Mouse (Mus musculus) left cerebral cortex, adult 2 months (tissue): ENCODE results near the gene Mmd. TPM values are rescaled to one million over a fixed set of nuclear protein-coding genes. Genes with fewer than 3 reads are reported as not detected.

Source experiments
- DNase-seq, 2 experiments: peaks; one replicate each; pipeline ENCODE4 v3.0.0; 2021 to 2022; ENCODE audit warnings: low spot score in 2 of 2, mixed read lengths in 1 of 2; ENCODE audit errors: extremely low spot score in 1 of 2
- H3K27ac ChIP-seq: fragments of 200-600 bp; 2 replicates; pipeline ENCODE4 v1.8.1; 2022
- H3K4me3 ChIP-seq: fragments of 200-600 bp; 2 replicates; pipeline ENCODE4 v1.8.1; 2022
- CTCF ChIP-seq: fragments of 200-600 bp; IDR thresholded peaks from 2 replicates; pipeline ENCODE4 v1.8.1; 2022; ENCODE audit warnings: antibody characterized with exemption, mild to moderate bottlenecking, moderate library complexity
- intact Hi-C: fragments of 180-260 bp; cut with DNase I; formaldehyde crosslinking; loops from one replicate; pipeline ENCODE4 v1.15.1; 2025
- long read RNA-seq, 2 experiments: library from polyadenylated mRNA; stranded (forward); transcript quantifications; one replicate each; pipeline ENCODE4 v2.0.0; 2021; ENCODE audit warnings: borderline mapping rate in 2 of 2
- total RNA-seq, 2 experiments: library from RNA; stranded (reverse); gene quantifications; 2 replicates each; pipeline ENCODE4 v1.2.3; 2021

Mmd gene
- total RNA-seq: 100 to 1,000 TPM; 222 to 227 TPM
- long read RNA-seq, experiment 1, transcript Mmd-201 (7 exons, 2,677 nt): major isoform, 224 of 260 reads
- long read RNA-seq, experiment 1, partial matches to known transcripts: 27 of 260 reads
- long read RNA-seq, experiment 1, other reads (novel, unspliced or antisense): 8 of 260 reads
- long read RNA-seq, experiment 2, transcript Mmd-201 (7 exons, 2,677 nt): major isoform, 150 of 177 reads
- long read RNA-seq, experiment 2, partial matches to known transcripts: 25 of 177 reads
- long read RNA-seq, experiment 2, other reads (novel, unspliced or antisense): 2 of 177 reads

DNA sequence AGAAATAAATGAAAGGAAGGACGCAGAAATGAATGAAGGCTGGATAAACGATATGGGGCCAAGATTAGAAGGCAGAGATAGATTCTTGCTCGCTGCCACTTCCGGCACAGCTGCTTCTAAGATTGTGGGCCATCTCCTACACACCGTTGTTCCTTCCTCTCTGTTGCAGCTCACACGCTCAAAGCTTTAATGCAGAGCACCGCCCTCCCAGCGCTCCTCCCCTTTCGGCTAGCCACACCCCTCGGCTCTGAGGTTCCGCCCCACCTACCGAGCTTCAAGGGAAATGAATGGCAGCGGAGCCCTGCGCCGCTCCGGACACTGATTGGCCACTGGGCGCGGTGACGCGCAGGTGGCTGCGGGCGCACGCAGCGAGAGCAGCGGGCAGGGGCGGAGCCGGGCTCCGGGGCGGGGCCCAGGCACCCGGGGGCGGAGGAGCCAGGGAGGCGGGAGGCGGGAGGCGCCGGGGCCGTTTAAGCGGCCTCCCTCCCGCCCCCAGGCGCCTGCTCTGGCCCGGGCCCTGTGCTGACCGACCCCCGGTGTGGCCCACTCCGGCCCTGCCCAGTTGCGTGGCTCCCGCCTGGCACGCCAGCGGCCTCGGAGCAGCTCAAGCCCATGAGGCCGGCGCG is at the start of gene Mmd:
TSS of gene Mmd (plus strand) at position 432 of the 626 bp plus-strand sequence.
- DNase-seq: peak; percentile 97 to 98
- intact Hi-C loops: no loop called here

DNA sequence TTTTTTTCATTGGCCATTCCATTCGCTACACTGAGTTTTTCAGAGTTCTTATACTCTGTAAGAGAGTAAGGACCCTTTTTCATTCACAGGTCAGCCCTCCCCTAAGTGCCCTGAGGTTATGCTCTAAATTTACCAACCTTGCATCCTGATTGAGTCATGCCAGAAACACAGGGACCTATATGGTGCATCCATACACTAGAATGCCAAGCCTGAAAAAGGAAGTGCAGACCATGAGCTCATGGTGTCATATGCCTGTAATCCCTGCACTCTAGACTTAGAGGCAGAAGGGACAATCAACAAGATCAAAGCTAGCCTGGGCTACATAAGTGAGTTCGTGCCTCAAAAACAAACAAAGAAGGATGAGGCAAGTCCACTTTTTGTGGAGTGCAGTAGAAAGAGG is 48.4 kb upstream of the Mmd start:
- Histone ChIP-seq H3K4me3 (no peak overlapping the region), H3K27ac (no peak overlapping the region)
- TF ChIP-seq CTCF: no peak
- intact Hi-C loops: no loop called here
- DNase-seq: no peak

More for the DNA sequence above, at the start of gene Mmd:
- peak; percentile 28; the same call in 1 of the 2 replicates for TF ChIP-seq CTCF
- peak within 1 kb of the TSS; percentile 74 for H3K4me3 ChIP-seq
- H3K27ac ChIP-seq: peak within 1 kb of the TSS; percentile 97

DNA sequence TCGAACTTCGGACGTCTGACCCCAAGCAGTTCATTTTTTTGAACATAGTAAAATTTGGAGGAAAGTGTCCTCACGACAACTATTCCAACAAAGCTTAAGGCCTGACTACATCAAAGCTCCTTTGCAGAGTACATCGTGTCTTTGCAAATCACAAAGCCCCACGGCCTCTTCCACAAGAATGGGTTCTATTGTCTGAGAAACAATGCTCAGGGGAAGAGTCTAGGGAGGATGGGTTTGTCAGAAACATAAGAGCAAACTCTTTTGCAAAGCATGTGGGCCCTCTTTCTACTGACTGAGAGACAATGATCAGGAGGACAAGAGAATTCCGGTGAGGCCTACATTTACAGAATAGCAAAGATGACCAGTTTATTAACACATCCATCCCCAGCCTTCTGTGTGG is 35.0 kb upstream of the Mmd start:
- no peak for TF ChIP-seq CTCF
- DNase-seq: no peak
- Histone ChIP-seq H3K27ac (no peak overlapping the region), H3K4me3 (no peak overlapping the region)
- intact Hi-C loops: no loop called here

DNA sequence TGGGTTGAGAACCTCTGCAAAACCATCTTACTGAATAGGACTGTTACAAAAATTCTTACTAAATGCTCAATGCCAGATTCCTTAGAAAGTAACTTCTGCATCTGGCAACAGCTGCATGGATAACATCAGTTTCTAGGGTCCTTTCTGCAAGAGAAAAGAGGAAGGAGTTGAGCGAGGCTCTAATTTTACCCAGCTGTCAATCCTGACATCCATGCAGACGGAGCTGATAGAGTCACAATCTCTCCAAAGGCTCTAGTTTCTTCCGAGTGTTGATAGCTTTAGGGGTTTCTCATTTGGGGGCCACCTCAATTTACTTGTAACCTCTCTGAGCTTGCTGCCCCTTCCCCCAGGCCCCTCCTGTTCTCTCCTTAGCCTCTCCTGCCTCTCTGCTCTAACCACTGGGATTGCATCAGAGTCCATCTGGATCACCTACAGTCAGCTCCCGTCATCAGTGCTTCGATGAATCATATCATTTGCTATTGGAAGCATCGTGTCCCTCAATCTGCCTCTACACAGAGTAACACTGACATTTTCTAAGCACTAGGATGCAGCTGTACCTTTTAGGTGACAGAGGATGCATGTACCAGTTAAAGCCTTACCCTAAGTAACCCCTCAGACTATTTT is 29.1 kb upstream of the Mmd start:
- DNase-seq: no peak
- no peak overlapping the region for H3K27ac ChIP-seq

DNA sequence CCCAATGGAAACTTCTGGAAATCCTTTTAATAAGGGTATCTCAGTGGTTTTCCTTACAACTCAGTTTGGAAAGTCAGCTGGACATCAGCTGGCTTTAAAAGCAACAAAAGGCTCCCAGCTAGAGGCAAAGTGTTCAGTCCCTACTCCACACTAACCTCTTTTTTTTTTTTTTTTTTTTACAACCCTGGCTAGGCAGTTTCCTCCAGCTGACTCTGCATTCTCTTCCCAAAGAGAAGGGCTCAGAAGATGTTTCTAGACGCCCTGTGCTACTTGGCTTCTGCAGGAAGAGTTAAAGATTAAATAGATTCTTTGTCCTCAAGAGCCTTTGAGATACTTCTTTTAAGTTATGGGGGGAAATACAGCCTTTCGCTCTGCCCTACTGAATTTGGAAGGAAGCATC is 28.5 kb upstream of the Mmd start:
- H3K27ac ChIP-seq: no peak overlapping the region
- no peak for TF ChIP-seq CTCF
- H3K4me3 ChIP-seq: no peak overlapping the region
- DNase-seq: no peak
- intact Hi-C loops: no loop called here

More for the DNA sequence above, 29.1 kb upstream of the Mmd start:
- no peak overlapping the region for H3K4me3 ChIP-seq
- intact Hi-C loops: no loop called here
- no peak for TF ChIP-seq CTCF

DNA sequence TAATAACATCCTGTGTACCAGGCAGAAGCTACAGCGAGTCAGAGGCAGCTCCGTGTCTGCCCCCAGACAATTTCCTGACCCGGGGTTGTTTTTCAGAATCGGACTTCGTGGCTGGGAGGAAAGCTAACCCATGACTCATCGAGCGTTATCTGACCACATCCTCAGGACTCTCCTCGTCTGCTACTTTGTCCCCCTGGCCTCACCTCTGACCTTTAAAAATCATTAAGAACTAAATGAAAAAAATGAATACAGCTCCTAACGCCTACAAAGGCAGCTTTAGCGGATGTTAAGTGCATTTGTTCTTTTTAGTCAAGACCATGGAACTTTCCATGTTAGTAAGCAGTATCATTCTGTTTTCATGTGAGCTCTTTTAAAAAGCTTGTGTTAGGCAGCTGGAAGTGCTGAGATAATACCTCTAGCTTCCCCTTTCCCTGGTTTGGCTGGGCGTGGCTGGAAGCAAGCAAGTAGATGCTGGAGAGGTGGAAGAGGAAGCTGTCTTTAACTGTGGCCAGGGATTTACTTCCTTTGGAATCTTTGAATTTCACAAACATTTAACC is 24.3 kb upstream of the Mmd start:
- no peak overlapping the region for H3K4me3 ChIP-seq
- intact Hi-C loops: no loop called here
- no peak for TF ChIP-seq CTCF
- no peak for DNase-seq
- H3K27ac ChIP-seq: no peak overlapping the region

DNA sequence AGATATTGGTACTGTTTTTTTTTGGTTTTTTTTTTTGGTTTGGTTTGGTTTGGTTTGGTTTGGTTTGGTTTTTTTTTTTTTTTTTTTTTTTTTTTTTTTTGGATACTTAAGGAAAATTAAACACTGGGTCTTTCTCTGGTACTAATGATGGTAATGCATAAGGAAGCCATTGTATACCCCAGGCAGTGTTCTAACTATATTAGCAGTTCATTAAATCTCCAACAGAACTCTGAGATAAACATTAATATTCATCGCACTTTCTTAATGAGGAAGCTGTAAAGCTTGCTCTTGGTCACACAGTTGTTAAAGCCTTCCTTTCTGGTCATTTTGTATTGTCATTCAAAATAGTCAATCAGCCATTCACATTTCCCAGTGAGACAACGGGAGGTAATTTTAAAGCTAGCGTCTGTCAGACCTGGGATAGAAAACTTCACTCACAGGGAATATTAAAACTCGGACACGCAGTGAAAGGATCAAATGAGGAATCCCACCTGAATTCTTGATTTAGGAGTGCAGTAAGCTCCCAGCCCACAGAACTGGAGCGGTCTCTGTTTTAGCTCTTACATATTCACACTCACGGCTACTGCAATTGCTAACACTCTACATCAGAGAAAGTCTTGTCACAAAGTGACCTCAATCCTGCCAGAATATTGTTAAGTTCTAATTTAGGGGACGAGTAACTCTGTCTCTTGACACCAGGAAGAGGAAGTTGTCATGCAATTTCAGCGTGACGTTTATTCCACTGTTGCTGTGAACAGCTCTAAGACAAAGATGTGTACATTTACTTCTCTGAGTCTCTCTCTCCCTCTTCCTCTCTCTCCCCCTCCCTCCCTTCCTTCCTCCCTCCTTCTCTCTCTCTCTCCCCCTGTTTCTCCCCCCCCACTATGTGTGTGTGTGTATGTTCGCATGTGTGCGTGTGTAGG is 22.0 kb upstream of the Mmd start:
- no peak overlapping the region for H3K4me3 ChIP-seq
- no peak overlapping the region for H3K27ac ChIP-seq
- intact Hi-C loops: no loop called here
- no peak for TF ChIP-seq CTCF
- DNase-seq: no peak

DNA sequence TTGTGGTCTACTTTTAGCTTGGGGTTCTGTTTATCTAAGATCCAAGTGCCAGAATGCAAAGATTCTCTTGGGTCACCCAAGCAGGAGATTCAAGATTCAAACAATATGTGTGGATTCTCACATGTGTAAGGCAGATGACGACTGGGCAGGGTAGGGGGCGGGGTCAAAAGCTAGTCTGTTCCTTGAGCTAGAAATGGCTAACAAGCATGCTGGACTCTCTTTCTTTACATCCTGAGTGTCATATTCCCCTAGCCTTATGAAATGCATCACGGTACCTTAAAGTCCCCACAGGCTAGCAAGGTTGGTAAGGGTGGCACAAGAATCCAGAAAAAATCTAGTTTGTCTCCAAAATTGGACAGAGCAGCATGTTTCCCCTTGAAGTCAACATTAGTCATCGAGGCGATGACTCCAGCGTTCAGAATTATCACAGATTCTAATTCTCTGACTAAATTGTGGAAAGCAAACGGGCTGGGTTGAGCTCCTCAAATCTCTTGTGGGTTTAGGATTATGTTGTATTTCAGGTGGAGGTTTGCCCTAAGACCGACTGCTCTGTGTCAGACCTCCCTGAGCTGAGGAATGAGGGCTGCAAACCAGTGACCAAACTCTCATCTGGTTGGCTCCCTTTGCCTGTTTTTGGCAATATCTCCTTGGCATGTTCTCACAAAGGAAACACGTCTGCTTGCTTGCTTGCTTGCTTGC is 20.9 kb upstream of the Mmd start:
- intact Hi-C loops: no loop called here
- no peak for DNase-seq
- H3K27ac ChIP-seq: no peak overlapping the region
- H3K4me3 ChIP-seq: no peak overlapping the region
- TF ChIP-seq CTCF: no peak

DNA sequence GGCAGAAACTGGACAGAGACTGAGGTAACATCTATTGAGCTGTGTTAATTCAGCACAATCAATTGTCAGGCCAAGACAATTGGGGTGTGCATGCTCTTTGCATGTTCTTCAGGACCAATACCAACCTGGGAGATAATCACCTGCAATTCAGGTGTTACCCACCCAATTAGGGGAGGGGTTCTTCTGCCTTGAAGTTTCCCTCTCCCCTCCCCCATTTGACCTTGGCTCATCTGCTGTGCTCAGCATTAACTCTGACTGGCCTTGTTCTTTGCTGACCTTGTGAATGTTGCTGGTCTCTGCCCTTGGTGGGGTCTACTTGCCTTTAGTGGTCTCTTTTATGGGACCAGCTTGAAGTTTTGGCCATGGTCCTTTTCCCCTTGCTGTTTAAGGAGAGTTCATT is 19.5 kb upstream of the Mmd start:
- no peak for TF ChIP-seq CTCF
- no peak overlapping the region for H3K27ac ChIP-seq
- H3K4me3 ChIP-seq: no peak overlapping the region
- no peak for DNase-seq
- intact Hi-C loops: no loop called here

DNA sequence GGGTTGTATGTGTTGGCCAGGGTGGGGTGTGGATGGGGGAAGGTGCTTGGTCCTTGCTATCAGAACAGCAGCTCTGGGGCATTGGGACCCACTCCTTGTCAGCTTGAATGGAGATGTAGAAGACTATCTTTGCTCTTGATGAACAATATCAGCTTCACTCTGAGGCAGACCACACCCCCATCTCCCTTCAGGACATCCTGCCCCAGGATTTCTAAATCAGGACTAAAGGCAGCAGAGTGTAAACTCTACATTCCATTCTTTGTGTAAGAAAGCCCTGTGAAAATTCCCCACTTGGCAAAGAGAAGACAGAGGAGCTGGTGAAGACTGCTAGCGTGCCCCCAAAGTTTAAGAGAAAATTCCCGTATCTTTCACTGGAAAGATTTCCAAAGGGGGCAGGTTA is 18.6 kb upstream of the Mmd start:
- intact Hi-C loops: no loop called here

DNA sequence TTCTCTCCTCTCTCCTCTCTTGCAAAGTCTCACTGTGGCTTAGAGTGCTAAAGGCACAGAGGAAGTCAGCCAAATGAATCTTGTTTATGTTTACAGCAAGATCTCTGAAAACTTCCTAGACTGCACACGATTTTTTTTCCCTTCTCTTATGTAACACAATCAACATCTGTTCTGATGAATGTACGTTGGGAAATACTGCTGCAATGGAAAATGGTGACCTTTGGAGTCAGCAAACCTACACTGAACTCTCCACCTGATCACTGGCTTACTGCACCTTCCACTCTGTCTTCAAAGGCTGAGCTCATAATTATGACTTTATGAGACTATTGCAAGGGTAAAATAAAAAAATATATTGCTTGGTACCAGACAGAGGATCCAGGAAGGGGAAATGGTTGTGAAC is 17.6 kb upstream of the Mmd start:
- DNase-seq: no peak
- Histone ChIP-seq H3K4me3 (no peak overlapping the region), H3K27ac (no peak overlapping the region)
- intact Hi-C loops: no loop called here
- TF ChIP-seq CTCF: no peak

More for the DNA sequence above, 18.6 kb upstream of the Mmd start:
- Histone ChIP-seq H3K27ac (no peak overlapping the region), H3K4me3 (no peak overlapping the region)
- TF ChIP-seq CTCF: no peak
- no peak for DNase-seq
